Mouse (Mus musculus) frontal cortex, adult (tissue): ENCODE data around the gene Spata18.

Experiments used
- ATAC-seq: cut with Nextera tagmentation; 2 replicates; pipeline ENCODE4 v1.9.2; 2017; ENCODE audit warnings: mild to moderate bottlenecking, moderate library complexity, mixed read lengths; ENCODE audit not compliant: low TSS enrichment

Gene Spata18

GRCm38 (mm10) chr5:73666695-73667094 lies 15.5 kb downstream of the Spata18 start:
- ATAC-seq: peak; percentile 52; the same call in 1 of the 2 replicates

GRCm38 (mm10) chr5:73667877-73668276 lies 16.7 kb downstream of the Spata18 start:
- ATAC-seq: peak; percentile 52; the same call in 1 of the 2 replicates

- ATAC-seq: no peak
Measured at GRCm38 (mm10) chr5:73669386-73669785, 18.2 kb downstream of the Spata18 start.

GRCm38 (mm10) chr5:73675604-73676003 lies 24.4 kb downstream of the Spata18 start:
- ATAC-seq: peak; percentile 60

- peak; percentile 69 for ATAC-seq
Measured at GRCm38 (mm10) chr5:73676626-73677025, 25.4 kb downstream of the Spata18 start.

GRCm38 (mm10) chr5:73683221-73683620 lies 32.0 kb downstream of the Spata18 start:
- ATAC-seq: no peak

GRCm38 (mm10) chr5:73683706-73684409 lies 32.7 kb downstream of the Spata18 start:
- ATAC-seq: peak; percentile 62; the same call in 1 of the 2 replicates

- ATAC-seq: peak; percentile 65
Measured at GRCm38 (mm10) chr5:73686149-73686548, 35.0 kb downstream of the Spata18 start.

GRCm38 (mm10) chr5:73688576-73688975 lies 37.4 kb downstream of the Spata18 start:
- ATAC-seq: no peak

GRCm38 (mm10) chr5:73690146-73690545 lies 39.0 kb downstream of the Spata18 start:
- ATAC-seq: no peak

- no peak for ATAC-seq
Measured at GRCm38 (mm10) chr5:73691723-73692520, 40.7 kb downstream of the Spata18 start.

GRCm38 (mm10) chr5:73693778-73694177 lies 42.6 kb downstream of the Spata18 start:
- no peak for ATAC-seq

GRCm38 (mm10) chr5:73694254-73695015 lies 43.3 kb downstream of the Spata18 start:
- no peak for ATAC-seq

- ATAC-seq: no peak
Measured at GRCm38 (mm10) chr5:73697700-73698099, 46.5 kb downstream of the Spata18 start.

- ATAC-seq: no peak
Measured at GRCm38 (mm10) chr5:73701063-73701890, 50.1 kb downstream of the Spata18 start.

GRCm38 (mm10) chr5:73701946-73702710 lies 50.9 kb downstream of the Spata18 start:
- ATAC-seq: no peak

- no peak for ATAC-seq
Measured at GRCm38 (mm10) chr5:73703096-73703495, 51.9 kb downstream of the Spata18 start.

- ATAC-seq: no peak
Measured at GRCm38 (mm10) chr5:73704263-73704662, 53.1 kb downstream of the Spata18 start.

- ATAC-seq: no peak
Measured at GRCm38 (mm10) chr5:73704757-73705156, 53.6 kb downstream of the Spata18 start.

- ATAC-seq: no peak
Measured at GRCm38 (mm10) chr5:73705290-73705689, 54.1 kb downstream of the Spata18 start.

GRCm38 (mm10) chr5:73712852-73713251 lies 61.7 kb downstream of the Spata18 start:
- ATAC-seq: no peak
